Mouse (Mus musculus) urinary bladder, postnatal 25 days (tissue): ENCODE results near the gene Xirp2.
"Not testable (repeated sequence)": the region's sequence is repeated elsewhere in the genome, so short reads cannot be mapped to it uniquely, and the experiment has no call there.

Experiments
- DNase-seq: peaks from one replicate; pipeline ENCODE4 v3.0.0; 2022; ENCODE audit warnings: low spot score

Gene Xirp2

GRCm38 (mm10) chr2:67445780-67446179, at the start of gene Xirp2:
Xirp2 (plus strand) TSS chr2:67446002.
- no peak for DNase-seq

- not testable (repeated sequence) for DNase-seq
Observed at GRCm38 (mm10) chr2:67413425-67413824, 32.4 kb upstream of the Xirp2 start, which contains the start of gene Gm21830. Gm21830 (plus strand) TSS chr2:67413725.

GRCm38 (mm10) chr2:67420853-67421252, 24.9 kb upstream of the Xirp2 start:
- no peak for DNase-seq

GRCm38 (mm10) chr2:67422799-67423198, 23.0 kb upstream of the Xirp2 start:
- no peak for DNase-seq

GRCm38 (mm10) chr2:67433081-67433480, 12.7 kb upstream of the Xirp2 start, which contains the start of gene Gm26727:
Gm26727 (minus strand) TSS chr2:67433181.
- no peak for DNase-seq

- no peak for DNase-seq
Observed at GRCm38 (mm10) chr2:67438309-67438708, 7.5 kb upstream of the Xirp2 start.

GRCm38 (mm10) chr2:67446772-67447171, 970 bp downstream of the Xirp2 start:
- no peak for DNase-seq

GRCm38 (mm10) chr2:67447206-67447605, 1.4 kb downstream of the Xirp2 start:
- no peak for DNase-seq

- no peak for DNase-seq
Observed at GRCm38 (mm10) chr2:67460857-67461256, 15.1 kb downstream of the Xirp2 start.

GRCm38 (mm10) chr2:67467036-67467435, 21.2 kb downstream of the Xirp2 start:
- DNase-seq: no peak

GRCm38 (mm10) chr2:67470030-67470429, 24.2 kb downstream of the Xirp2 start:
- not testable (repeated sequence) for DNase-seq

GRCm38 (mm10) chr2:67477753-67478152, 32.0 kb downstream of the Xirp2 start:
- DNase-seq: peak; percentile 38

GRCm38 (mm10) chr2:67481051-67481450, 35.2 kb downstream of the Xirp2 start:
- no peak for DNase-seq

GRCm38 (mm10) chr2:67486721-67487120, 40.9 kb downstream of the Xirp2 start:
- no peak for DNase-seq

GRCm38 (mm10) chr2:67487162-67487561, 41.4 kb downstream of the Xirp2 start:
- DNase-seq: no peak

- no peak for DNase-seq
Observed at GRCm38 (mm10) chr2:67488465-67489127, 42.8 kb downstream of the Xirp2 start.

GRCm38 (mm10) chr2:67489128-67489492, 43.3 kb downstream of the Xirp2 start:
- no peak for DNase-seq

GRCm38 (mm10) chr2:67505457-67505856, 59.7 kb downstream of the Xirp2 start:
- no peak for DNase-seq

- no peak for DNase-seq
Observed at GRCm38 (mm10) chr2:67516405-67516804, 70.6 kb downstream of the Xirp2 start.

GRCm38 (mm10) chr2:67535347-67535746, 89.5 kb downstream of the Xirp2 start:
- no peak for DNase-seq

- no peak for DNase-seq
Observed at GRCm38 (mm10) chr2:67539426-67539825, 93.6 kb downstream of the Xirp2 start.

GRCm38 (mm10) chr2:67541957-67542696, 96.3 kb downstream of the Xirp2 start:
- DNase-seq: no peak

- no peak for DNase-seq
Observed at GRCm38 (mm10) chr2:67544426-67544825, 98.6 kb downstream of the Xirp2 start.
